Mouse (Mus musculus): Measurements from ENCODE around the gene Tdrd1. TPM values are rescaled to one million over a fixed set of nuclear protein-coding genes. Genes with fewer than 3 reads are reported as not detected.

Gene Tdrd1
- polyA plus RNA-seq, 1 experiment, result 0.04 TPM

DNA sequence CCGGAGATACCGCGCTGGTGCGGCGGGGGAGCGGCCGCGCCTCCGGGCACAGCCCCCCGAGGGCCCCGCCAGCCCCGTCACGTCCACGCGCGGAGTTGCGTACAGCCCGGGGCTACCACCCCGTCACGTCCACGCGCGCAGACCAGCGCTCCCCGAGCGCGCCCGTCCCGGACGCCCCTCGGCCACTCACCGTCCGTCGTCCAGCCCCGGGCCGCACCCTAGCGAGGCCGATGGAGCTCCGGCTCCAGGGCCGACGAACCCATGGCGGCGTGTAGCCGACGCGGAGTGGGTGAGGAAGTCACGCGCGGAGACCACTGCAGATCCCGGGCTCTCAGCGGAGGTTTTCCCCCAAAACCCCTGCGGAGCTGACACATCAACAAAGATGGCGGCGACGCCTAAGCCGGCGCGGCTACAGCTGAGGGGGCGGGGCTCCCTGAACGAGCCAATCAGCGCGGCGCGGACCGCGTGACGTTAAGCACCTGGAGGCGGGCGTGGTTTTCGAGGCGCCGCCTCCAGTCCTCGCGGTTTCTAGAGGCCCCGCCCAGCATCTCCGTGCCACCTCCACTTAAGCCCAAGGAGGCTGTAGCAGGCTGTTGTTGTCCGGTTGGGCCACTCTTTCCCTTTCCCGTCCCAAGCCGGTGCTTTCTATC is 4.1 kb upstream of the Tdrd1 start, which contains the start of gene Ccdc186:
Gene Ccdc186 (minus strand): TSS at position 393 of the 650 bp plus-strand sequence.
- peak; percentile 96 for DNase-seq
- H3K4me3 ChIP-seq (replicated peaks; ENCODE audit: extremely low read depth, low read depth, low read length), result peak within 1 kb of the TSS; percentile 99
- H3K4me1 ChIP-seq (ENCODE audit: control insufficient read depth, insufficient read depth, low read length), result peaks cover 16% of the 10 kb centered on the region
- TF ChIP-seq CTCF (IDR thresholded peaks at IDR 0.05; ENCODE audit: insufficient read depth, low read length) (no peak), POLR2A (IDR thresholded peaks at IDR 0.05; ENCODE audit: borderline replicate concordance, extremely low read depth, low read depth, low read length) (peak; percentile 81)
- under 1% methylated on average over 79 of the region's 79 CpGs for WGBS

DNA sequence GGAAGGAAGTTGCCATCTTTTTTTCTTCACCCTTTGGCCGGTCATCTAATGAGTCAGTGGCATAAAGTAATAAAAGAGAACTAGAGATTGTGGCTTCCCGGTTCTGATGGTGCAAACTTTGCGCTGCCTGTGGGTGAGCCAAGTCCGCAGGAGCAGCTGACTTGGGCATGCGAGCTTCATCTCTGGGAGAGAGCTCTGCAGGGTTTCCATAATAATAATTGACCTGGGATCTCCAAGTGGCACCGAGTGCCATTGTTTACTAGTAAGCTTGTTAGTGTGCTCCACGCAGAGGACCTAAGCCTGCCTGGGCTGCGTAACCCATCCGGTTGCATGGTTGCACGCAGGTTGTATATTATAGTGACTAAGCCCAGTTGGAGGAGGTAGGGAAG is 3.6 kb upstream of the Tdrd1 start:
- no peak for TF ChIP-seq CTCF (IDR thresholded peaks at IDR 0.05; ENCODE audit: insufficient read depth, low read length)
- no peak for TF ChIP-seq POLR2A (IDR thresholded peaks at IDR 0.05; ENCODE audit: borderline replicate concordance, extremely low read depth, low read depth, low read length)
- WGBS, result 18% methylated on average over 10 of the region's 10 CpGs
- no peak for DNase-seq
- H3K4me3 ChIP-seq (replicated peaks; ENCODE audit: extremely low read depth, low read depth, low read length), result peak overlapping the region; percentile 64
- H3K4me1 ChIP-seq (ENCODE audit: control insufficient read depth, insufficient read depth, low read length), result peaks cover 15% of the 10 kb centered on the region

DNA sequence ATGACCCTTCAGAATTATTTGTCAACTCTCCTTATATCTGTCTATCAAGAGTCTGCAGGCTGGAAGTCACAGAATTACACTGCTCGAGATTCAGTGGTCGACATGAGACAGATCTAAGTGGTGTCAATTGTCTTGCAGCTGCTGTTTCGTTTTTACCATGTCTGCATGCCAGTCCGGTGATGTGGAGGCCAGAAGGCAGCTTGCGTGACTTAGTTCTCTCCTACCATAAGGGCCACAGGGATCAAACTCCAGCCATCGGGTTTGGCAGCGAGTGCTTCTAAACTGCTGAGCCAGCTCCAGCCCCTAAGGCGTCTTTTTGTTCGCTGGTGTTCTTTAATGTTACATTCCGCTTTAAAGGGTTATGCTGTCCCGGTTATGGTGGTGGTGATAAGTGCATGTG is 2.3 kb downstream of the Tdrd1 start:
- TF ChIP-seq POLR2A (IDR thresholded peaks at IDR 0.05; ENCODE audit: borderline replicate concordance, extremely low read depth, low read depth, low read length) (no peak), CTCF (IDR thresholded peaks at IDR 0.05; ENCODE audit: insufficient read depth, low read length) (no peak)
- Histone ChIP-seq H3K4me1 (ENCODE audit: control insufficient read depth, insufficient read depth, low read length) (no peaks in the 10 kb centered on the region; the same call in 1 of the 2 replicates), H3K4me3 (replicated peaks; ENCODE audit: extremely low read depth, low read depth, low read length) (no peak overlapping the region)
- DNase-seq, result no peak
- WGBS, result 80% methylated on average over 11 of the region's 11 CpGs

DNA sequence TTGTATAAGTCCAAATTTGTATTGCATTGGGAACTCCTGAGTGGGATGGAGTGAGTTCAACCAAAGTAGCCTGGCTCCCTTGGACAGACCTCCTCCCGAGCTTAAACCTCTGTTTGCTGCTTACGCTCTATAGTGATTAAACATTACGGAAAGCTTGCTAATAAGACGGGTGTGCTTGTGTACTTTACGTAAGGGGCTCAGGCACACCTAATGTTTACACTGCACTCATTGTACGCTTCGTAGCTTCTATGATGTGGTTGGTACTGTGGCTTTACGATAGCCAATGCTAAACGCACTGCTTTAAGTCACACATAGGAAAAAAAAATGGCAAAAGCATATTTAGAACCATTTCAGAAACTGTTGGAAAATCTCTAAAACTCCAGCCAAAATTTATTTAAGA is 3.3 kb downstream of the Tdrd1 start:
- Histone ChIP-seq H3K4me1 (ENCODE audit: control insufficient read depth, insufficient read depth, low read length) (no peaks in the 10 kb centered on the region; the same call in 1 of the 2 replicates), H3K4me3 (replicated peaks; ENCODE audit: extremely low read depth, low read depth, low read length) (no peak overlapping the region)
- DNase-seq, result no peak
- TF ChIP-seq CTCF (IDR thresholded peaks at IDR 0.05; ENCODE audit: insufficient read depth, low read length), result no peak
- TF ChIP-seq POLR2A (IDR thresholded peaks at IDR 0.05; ENCODE audit: borderline replicate concordance, extremely low read depth, low read depth, low read length), result no peak
- WGBS, result 70% methylated on average over 9 of the region's 9 CpGs

DNA sequence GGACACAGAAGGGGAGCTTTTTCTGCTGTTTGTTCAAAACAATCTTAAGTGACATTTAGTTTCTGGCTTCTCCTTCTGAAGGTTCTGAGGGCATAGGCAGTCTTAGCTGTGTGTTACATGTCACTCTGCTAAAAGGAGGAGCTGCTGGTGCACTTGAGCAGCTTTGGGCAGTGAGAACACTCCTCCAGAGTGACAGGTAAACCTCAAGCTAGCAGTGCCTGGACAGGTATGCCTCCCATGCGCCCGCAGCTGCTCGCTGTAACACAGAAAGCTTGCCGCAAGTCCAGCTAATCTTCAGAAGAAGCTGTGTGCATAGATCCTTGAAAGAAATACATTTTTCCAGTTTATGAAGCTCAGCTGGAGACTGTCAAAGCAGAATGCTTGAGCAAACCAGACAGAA is 4.2 kb downstream of the Tdrd1 start:
- no peaks in the 10 kb centered on the region; the same call in 1 of the 2 replicates for H3K4me1 ChIP-seq (ENCODE audit: control insufficient read depth, insufficient read depth, low read length)
- WGBS, result 68% methylated on average over 4 of the region's 4 CpGs
- no peak overlapping the region for H3K4me3 ChIP-seq (replicated peaks; ENCODE audit: extremely low read depth, low read depth, low read length)
- no peak for TF ChIP-seq CTCF (IDR thresholded peaks at IDR 0.05; ENCODE audit: insufficient read depth, low read length)
- TF ChIP-seq POLR2A (IDR thresholded peaks at IDR 0.05; ENCODE audit: borderline replicate concordance, extremely low read depth, low read depth, low read length), result no peak
- DNase-seq, result no peak

DNA sequence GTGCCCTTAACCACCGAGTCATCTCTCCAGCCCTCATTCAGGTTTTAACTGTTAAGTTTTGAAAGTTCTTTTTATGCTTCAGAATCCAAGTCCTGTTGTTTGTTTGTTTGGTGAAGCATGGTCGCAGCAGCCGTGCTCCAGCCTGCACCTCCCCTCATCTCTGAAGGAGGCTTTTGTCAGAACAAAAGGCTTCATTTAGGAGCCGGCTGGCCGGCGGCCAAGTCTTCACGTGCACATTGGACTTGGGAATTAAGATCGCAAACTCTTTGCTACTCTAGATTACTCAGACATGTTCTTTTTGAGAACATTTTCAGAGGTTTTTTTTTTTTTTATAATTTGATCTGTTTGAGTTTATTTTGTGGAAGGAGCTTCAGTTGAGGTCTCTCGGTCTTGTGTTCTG is 9.3 kb downstream of the Tdrd1 start:
- WGBS, result 36% methylated on average over 9 of the region's 9 CpGs
- H3K4me3 ChIP-seq (replicated peaks; ENCODE audit: extremely low read depth, low read depth, low read length), result no peak overlapping the region
- TF ChIP-seq CTCF (IDR thresholded peaks at IDR 0.05; ENCODE audit: insufficient read depth, low read length) (no peak), POLR2A (IDR thresholded peaks at IDR 0.05; ENCODE audit: borderline replicate concordance, extremely low read depth, low read depth, low read length) (no peak)
- DNase-seq, result no peak
- no peaks in the 10 kb centered on the region for H3K4me1 ChIP-seq (ENCODE audit: control insufficient read depth, insufficient read depth, low read length)

DNA sequence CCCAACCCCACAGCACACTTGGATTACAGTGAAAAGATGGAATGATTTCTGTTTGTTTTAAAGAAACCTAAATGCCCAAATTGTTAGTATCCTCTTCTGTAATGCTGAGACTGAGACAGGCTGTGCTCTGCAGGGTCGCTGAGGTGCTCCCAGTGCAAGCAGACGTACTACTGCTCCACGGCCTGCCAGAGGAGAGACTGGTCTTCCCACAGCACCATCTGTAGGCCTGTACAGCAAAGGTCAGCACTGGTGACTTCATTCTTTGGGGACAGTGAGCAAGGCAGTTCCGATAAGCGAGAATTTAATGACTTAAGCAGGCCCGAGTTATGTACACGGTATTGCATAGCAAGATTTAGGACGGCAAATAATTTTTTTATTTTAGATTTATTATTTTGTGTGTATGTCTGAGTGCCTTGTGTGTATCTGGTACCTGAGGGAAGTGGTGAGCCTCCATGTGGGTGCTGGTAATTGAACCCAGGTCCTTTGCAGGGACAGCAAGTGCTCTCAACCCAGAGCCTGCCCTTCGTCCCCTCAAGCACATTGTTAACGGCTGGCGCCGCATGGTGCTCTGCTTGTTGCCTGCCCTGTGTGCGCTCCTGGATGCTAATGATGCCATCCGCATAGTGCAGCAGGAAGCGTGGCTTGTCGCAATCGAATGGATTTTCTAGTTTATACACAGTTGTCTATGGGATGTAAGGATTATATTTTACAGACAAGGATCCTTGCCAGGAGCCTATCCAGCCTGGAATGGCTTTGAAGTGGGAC is 13.1 kb downstream of the Tdrd1 start:
- Histone ChIP-seq H3K4me1 (ENCODE audit: control insufficient read depth, insufficient read depth, low read length) (no peaks in the 10 kb centered on the region), H3K4me3 (replicated peaks; ENCODE audit: extremely low read depth, low read depth, low read length) (no peak overlapping the region)
- TF ChIP-seq POLR2A (IDR thresholded peaks at IDR 0.05; ENCODE audit: borderline replicate concordance, extremely low read depth, low read depth, low read length), result no peak
- no peak for TF ChIP-seq CTCF (IDR thresholded peaks at IDR 0.05; ENCODE audit: insufficient read depth, low read length)
- no peak for DNase-seq
- 84% methylated on average over 17 of the region's 17 CpGs for WGBS

DNA sequence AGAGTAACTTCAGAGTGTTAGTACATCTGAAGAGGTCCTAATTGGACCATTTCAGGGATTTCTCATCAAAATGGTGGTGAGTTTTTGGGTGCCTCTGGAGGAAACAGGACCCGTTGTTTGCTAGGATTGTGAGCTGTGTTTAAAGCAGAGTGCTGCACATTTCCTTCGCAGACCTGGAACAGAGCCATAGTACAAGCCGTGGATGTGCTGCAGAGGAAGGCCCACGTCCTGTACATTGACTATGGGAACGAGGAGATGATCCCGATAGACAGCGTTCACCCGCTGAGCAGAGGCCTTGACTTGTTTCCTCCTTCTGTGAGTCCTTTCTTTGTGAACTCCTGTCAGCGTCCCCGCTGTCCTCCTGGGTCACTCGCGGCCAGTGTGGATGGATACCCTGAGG is 17.0 kb downstream of the Tdrd1 start:
- WGBS, result 59% methylated on average over 12 of the region's 12 CpGs
- TF ChIP-seq CTCF (IDR thresholded peaks at IDR 0.05; ENCODE audit: insufficient read depth, low read length) (no peak), POLR2A (IDR thresholded peaks at IDR 0.05; ENCODE audit: borderline replicate concordance, extremely low read depth, low read depth, low read length) (no peak)
- no peak for DNase-seq
- H3K4me3 ChIP-seq (replicated peaks; ENCODE audit: extremely low read depth, low read depth, low read length), result no peak overlapping the region
- H3K4me1 ChIP-seq (ENCODE audit: control insufficient read depth, insufficient read depth, low read length), result no peaks in the 10 kb centered on the region

DNA sequence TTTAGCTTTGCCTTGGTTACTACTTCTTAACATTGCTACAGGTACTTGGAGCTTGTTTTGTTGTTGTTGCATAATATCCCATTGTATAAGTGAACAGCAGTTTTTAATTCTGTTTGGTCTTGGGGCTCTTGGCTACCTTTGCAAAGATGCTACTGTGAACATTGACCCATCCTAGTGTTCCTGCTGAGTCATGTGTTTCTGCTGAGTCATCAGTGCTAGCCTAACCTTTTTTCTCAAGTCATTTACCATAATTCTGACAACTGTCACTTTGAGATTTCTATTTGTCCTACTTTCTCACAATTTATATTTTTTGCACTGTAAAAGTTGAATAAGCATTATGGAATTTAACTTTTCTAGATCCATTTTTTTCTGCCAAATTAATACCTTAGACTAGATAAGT is 26.6 kb downstream of the Tdrd1 start:
- Histone ChIP-seq H3K4me3 (replicated peaks; ENCODE audit: extremely low read depth, low read depth, low read length) (no peak overlapping the region), H3K4me1 (ENCODE audit: control insufficient read depth, insufficient read depth, low read length) (no peaks in the 10 kb centered on the region)
- TF ChIP-seq CTCF (IDR thresholded peaks at IDR 0.05; ENCODE audit: insufficient read depth, low read length) (no peak), POLR2A (IDR thresholded peaks at IDR 0.05; ENCODE audit: borderline replicate concordance, extremely low read depth, low read depth, low read length) (no peak)
- DNase-seq, result no peak

DNA sequence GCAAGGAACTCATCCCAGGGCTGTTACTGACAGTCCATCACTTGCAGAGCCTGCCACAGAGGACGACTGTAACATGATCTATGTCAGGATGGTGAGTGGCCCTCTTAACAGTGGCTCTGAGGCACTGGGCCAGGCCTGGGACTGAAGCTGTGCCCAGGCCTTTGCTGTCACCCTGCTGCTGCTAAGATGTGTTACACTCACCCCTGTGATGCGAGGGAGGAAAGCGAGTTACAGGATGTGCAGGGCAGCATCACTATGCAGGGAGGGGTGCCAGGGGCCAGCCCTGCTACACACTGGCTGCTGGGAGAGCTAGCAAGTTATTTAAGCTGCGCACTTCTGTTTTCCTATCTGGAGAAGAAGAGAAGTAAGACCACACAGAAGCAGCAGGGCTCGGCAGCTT is 30.4 kb downstream of the Tdrd1 start:
- DNase-seq, result no peak
- TF ChIP-seq CTCF (IDR thresholded peaks at IDR 0.05; ENCODE audit: insufficient read depth, low read length), result no peak
- no peak for TF ChIP-seq POLR2A (IDR thresholded peaks at IDR 0.05; ENCODE audit: borderline replicate concordance, extremely low read depth, low read depth, low read length)
- H3K4me1 ChIP-seq (ENCODE audit: control insufficient read depth, insufficient read depth, low read length), result no peaks in the 10 kb centered on the region
- WGBS, result 36% methylated on average over 5 of the region's 5 CpGs
- no peak overlapping the region for H3K4me3 ChIP-seq (replicated peaks; ENCODE audit: extremely low read depth, low read depth, low read length)

Data from lung, adult 2 months (tissue).